Comparison of ENCODE assay signal across 24 mouse cellular contexts in the genomic region with DNA sequence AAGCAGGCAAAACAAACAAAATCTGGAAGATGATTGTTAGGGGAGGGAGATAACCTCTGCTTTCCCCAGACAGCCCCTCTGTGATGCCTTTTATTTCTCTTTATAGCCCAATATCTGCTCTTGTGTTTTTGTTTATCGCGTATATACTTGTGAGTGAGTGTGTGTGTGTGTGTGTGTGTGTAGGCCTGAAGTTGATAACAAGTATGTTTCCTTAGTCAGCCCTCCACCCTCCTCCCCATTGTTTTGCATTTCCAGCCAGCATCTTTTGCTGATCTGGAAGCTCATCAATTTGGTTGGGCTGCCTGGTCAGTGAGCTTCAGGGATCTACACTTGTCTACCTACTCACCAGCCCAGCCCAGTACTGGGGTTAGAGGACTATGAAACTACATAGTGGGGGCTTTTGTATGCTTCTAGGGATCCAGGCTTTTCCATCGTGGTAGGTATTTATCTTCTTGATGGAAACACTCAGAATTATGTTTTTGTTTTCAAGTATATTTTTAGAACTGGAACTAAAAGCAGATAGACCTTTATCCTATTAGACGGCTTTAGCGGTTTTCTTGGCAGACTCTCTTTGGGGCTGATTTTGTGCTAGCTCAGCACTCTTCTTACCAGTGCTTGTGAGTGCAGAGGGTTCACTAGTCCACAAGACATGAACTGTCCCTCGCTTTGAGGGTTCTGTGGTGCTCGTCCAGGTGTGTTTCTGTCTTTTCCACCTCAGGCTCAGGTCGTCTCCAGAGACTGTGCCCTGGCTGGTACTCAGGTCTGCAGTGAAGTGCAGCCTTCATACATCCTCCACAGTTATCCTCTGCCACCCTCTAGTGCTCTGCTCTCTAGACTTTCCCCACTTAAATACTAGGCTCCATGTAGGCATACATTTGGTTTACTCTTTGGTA. TPM values are rescaled to one million over a fixed set of nuclear protein-coding genes. Genes with fewer than 3 reads are reported as not detected.
DNase-seq lines count a peak whose midpoint lies in the region; ATAC-seq and TF ChIP-seq lines count a peak whose summit lies in the region.
"Had no signal": no experiment of that assay in that cellular context is flagged by ENCODE, and none has a peak within 500 bp of the region (broad histone marks: within the 10 kb centered on the region; RNA-seq: fewer than 3 reads in every experiment).

No protein-coding gene starts in this region.

- no peak for TF ChIP-seq CTCF in kidney, adult 2 months (conservative IDR thresholded peaks at IDR 0.05; ENCODE audit: insufficient read depth, insufficient read length, low read depth, low read length)
- TF ChIP-seq CTCF in MEL (IDR thresholded peaks at IDR 0.05 in 2 of 3, conservative IDR thresholded peaks at IDR 0.05 in 1 of 3; ENCODE audit: control insufficient read depth in 1 of 3, insufficient read depth in 1 of 3, low read depth in 2 of 3, low read length in 3 of 3, poor library complexity in 1 of 3, severe bottlenecking in 1 of 3), result no peak

- H3K9me3 ChIP-seq in midbrain, embryonic 11.5 days (ENCODE audit: control insufficient read depth, low read length), result no peaks in the 10 kb centered on the region
- H3K9me3 ChIP-seq in midbrain, embryonic 10.5 days (replicated peaks), result no peaks in the 10 kb centered on the region
- no peaks in the 10 kb centered on the region for H3K9me3 ChIP-seq in MEL (replicated peaks; ENCODE audit: insufficient read depth, low read length)
- H3K9me3 ChIP-seq: embryonic facial prominence, embryonic 13.5 days; forebrain, embryonic 12.5 days; heart, embryonic 12.5 days; hindbrain, embryonic 10.5 days had no signal

- H3K79me2 ChIP-seq in MEL (ENCODE audit: control insufficient read depth, insufficient read depth, low read length, poor library complexity), result no peaks in the 10 kb centered on the region

- H3K27me3 ChIP-seq in kidney, adult 2 months (replicated peaks; ENCODE audit: control insufficient read depth, insufficient read depth, low read length), result no peaks in the 10 kb centered on the region
- H3K27me3 ChIP-seq in midbrain, embryonic 11.5 days (ENCODE audit: control insufficient read depth, insufficient read depth, low read length), result no peaks in the 10 kb centered on the region
- no peaks in the 10 kb centered on the region for H3K27me3 ChIP-seq in midbrain, embryonic 10.5 days (ENCODE audit: low read depth, poor library complexity, severe bottlenecking)
- no peaks in the 10 kb centered on the region for H3K27me3 ChIP-seq in MEL (ENCODE audit: control insufficient read depth in 1 of 2, insufficient read depth in 2 of 2, low read length in 2 of 2)
- H3K27me3 ChIP-seq: embryonic facial prominence, embryonic 13.5 days; forebrain, embryonic 12.5 days; heart, embryonic 12.5 days; Patski had no signal

- peaks cover 7% of the 10 kb centered on the region for H3K36me3 ChIP-seq in kidney, adult 2 months (ENCODE audit: control insufficient read depth, insufficient read depth, low read length)
- peaks cover 4% of the 10 kb centered on the region; the same call in 1 of the 2 replicates for H3K36me3 ChIP-seq in midbrain, embryonic 11.5 days (ENCODE audit: control insufficient read depth, insufficient read depth, low read length)
- peaks cover 87% of the 10 kb centered on the region for H3K36me3 ChIP-seq in midbrain, embryonic 10.5 days
- peaks cover 11 to 14% of the 10 kb centered on the region in 2 experiments for H3K36me3 ChIP-seq in MEL (ENCODE audit: control insufficient read depth in 1 of 2, insufficient read depth in 2 of 2, low read length in 2 of 2)

- peak overlapping the region; percentile 41; the same call in 1 of the 2 replicates for H3K27ac ChIP-seq in kidney, adult 2 months (ENCODE audit: insufficient read depth, low read depth, low read length)
- no peak overlapping the region for H3K27ac ChIP-seq in midbrain, embryonic 11.5 days (ENCODE audit: low read depth, low read length)
- H3K27ac ChIP-seq in midbrain, embryonic 10.5 days (replicated peaks), result no peak overlapping the region
- no peak overlapping the region for H3K27ac ChIP-seq in MEL (ENCODE audit: control insufficient read depth, low read depth, low read length)
- H3K27ac ChIP-seq: embryonic facial prominence, embryonic 13.5 days; forebrain, embryonic 12.5 days; gastrocnemius, adult 2 months; hindbrain, embryonic 10.5 days had no signal

- 61% methylated on average over 8 of the region's 8 CpGs for WGBS in kidney, adult 2 months
- 92% methylated on average over 8 of the region's 8 CpGs for WGBS in midbrain, embryonic 11.5 days
- WGBS in midbrain, embryonic 10.5 days, result 91% methylated on average over 8 of the region's 8 CpGs

- H3K4me3 ChIP-seq in kidney, adult 2 months (ENCODE audit: insufficient read depth, low read depth, low read length), result no peak overlapping the region
- no peak overlapping the region for H3K4me3 ChIP-seq in midbrain, embryonic 11.5 days (ENCODE audit: low read depth, low read length)
- H3K4me3 ChIP-seq in midbrain, embryonic 10.5 days, result no peak overlapping the region
- H3K4me3 ChIP-seq in MEL (ENCODE audit: control insufficient read depth in 1 of 2, insufficient read depth in 1 of 2, low read depth in 2 of 2, low read length in 2 of 2), result no peak overlapping the region
- H3K4me3 ChIP-seq: embryonic facial prominence, embryonic 13.5 days; forebrain, embryonic 12.5 days; gastrocnemius, adult 2 months; heart, embryonic 12.5 days; hindbrain, embryonic 10.5 days had no signal

- no peak for TF ChIP-seq POLR2A in kidney, adult 2 months (IDR thresholded peaks at IDR 0.05; ENCODE audit: low read depth, low read length)
- TF ChIP-seq POLR2A in MEL (IDR thresholded peaks at IDR 0.05; ENCODE audit: control insufficient read depth in 1 of 2, insufficient read depth in 1 of 2, low read depth in 1 of 2, low read length in 2 of 2, poor library complexity in 1 of 2), result no peak

- DNase-seq in kidney, adult 2 months, result peak; percentile 73
- DNase-seq in kidney, postnatal 4 days, result no peak
- peak; percentile 64 for DNase-seq in midbrain, embryonic 11.5 days (ENCODE audit: low spot score, missing footprints)
- no peak for DNase-seq in midbrain, embryonic 10.5 days (ENCODE audit: low spot score)
- DNase-seq in MEL (ENCODE audit: low read depth, low spot score), result no peak
- DNase-seq in kidney, postnatal 25 days, result peak; percentile 15 to 53
- DNase-seq in urinary bladder, postnatal 36 days (ENCODE audit: low spot score in 2 of 2), result no peak
- no peak for DNase-seq in urinary bladder, adult 2 months (ENCODE audit: low spot score)
- DNase-seq: adrenal gland, adult 2 months; adrenal gland, postnatal 25 days; B cell, adult 2 months; cerebellum, adult 18-20 months; cerebellum, adult 9-11 months; cerebellum, postnatal 36 days; gastrocnemius, adult 2 months; gastrocnemius, postnatal 25 days had no signal

- no peak for TF ChIP-seq EP300 in MEL (IDR thresholded peaks at IDR 0.05; ENCODE audit: low read depth in 1 of 2, low read length in 2 of 2)

- H3K4me1 ChIP-seq in kidney, adult 2 months (ENCODE audit: control insufficient read depth, insufficient read depth, low read length), result 0 out of 2 replicates have a peak, but pooled peaks cover 3% of the 10 kb centered on the region
- no peaks in the 10 kb centered on the region for H3K4me1 ChIP-seq in midbrain, embryonic 11.5 days (ENCODE audit: control insufficient read depth, insufficient read depth, low read length)
- no peaks in the 10 kb centered on the region for H3K4me1 ChIP-seq in midbrain, embryonic 10.5 days
- peaks cover 2 to 8% of the 10 kb centered on the region in 2 experiments; a peak in 3 of 4 replicates for H3K4me1 ChIP-seq in MEL (ENCODE audit: control insufficient read depth in 1 of 2, insufficient read depth in 2 of 2, low read length in 2 of 2)
- H3K4me1 ChIP-seq: embryonic facial prominence, embryonic 13.5 days; forebrain, embryonic 12.5 days; heart, embryonic 12.5 days; hindbrain, embryonic 10.5 days had no signal

- no peak overlapping the region for H3K4me2 ChIP-seq in midbrain, embryonic 11.5 days
- H3K4me2 ChIP-seq: embryonic facial prominence, embryonic 13.5 days; forebrain, embryonic 12.5 days; heart, embryonic 12.5 days had no signal

- no peak for ATAC-seq in midbrain, embryonic 11.5 days (ENCODE audit: low FRiP score)
- ATAC-seq: activated CD4-positive, CD25-positive, alpha-beta regulatory T cell, adult 4 months; CD4-positive, CD25-positive, alpha-beta regulatory T cell, adult 4 months; forebrain, embryonic 16.5 days; Patski had no signal

- no peak for TF ChIP-seq RAD21 in MEL (IDR thresholded peaks at IDR 0.05; ENCODE audit: low read depth, low read length)

- no peak overlapping the region for H3K9ac ChIP-seq in midbrain, embryonic 11.5 days (ENCODE audit: low read length)
- H3K9ac ChIP-seq in MEL (ENCODE audit: control insufficient read depth, low read depth, low read length, poor library complexity, severe bottlenecking), result no peak overlapping the region
- H3K9ac ChIP-seq: embryonic facial prominence, embryonic 13.5 days; forebrain, embryonic 12.5 days; heart, embryonic 12.5 days had no signal

TF ChIP-seq in MEL, 35 proteins besides CTCF, POLR2A, EP300 and RAD21:
- TF ChIP-seq MAFK (IDR thresholded peaks at IDR 0.05; ENCODE audit: borderline replicate concordance, low read depth, low read length) (0 out of 2 replicates have a peak, but pooled peaks have one; percentile 50), HCFC1 (IDR thresholded peaks at IDR 0.05; ENCODE audit: low read depth, low read length) (no peak)

RNA-seq across cellular contexts. Expression of gene Smc6, which starts 41.3 kb away (rescaled TPM):
- 7.6 and 10.8 TPM in 2 replicates for polyA plus RNA-seq in kidney, adult 2 months (2012; rRNA removed)
- polyA plus RNA-seq in midbrain, embryonic 11.5 days (2014; fragmentation: Nextera tagmentation; extraction: Ambion mirVana), result 134 and 143 TPM in 2 replicates
- 130 TPM in 2 replicates for polyA plus RNA-seq in midbrain, embryonic 10.5 days (2016; fragmentation: Nextera tagmentation; extraction: Ambion mirVana)
- total RNA-seq in MEL (2012; rRNA removed), result 46.7 and 54.7 TPM in 2 replicates
- 100 to 1,000 TPM in 1 of 2 experiments, 10 to 100 TPM in 1; 63.3 to 170 TPM for polyA plus RNA-seq in MEL (2012; ENCODE audit: insufficient read depth in 1 of 2, insufficient read length in 2 of 2, low read depth in 1 of 2, low replicate concordance in 2 of 2, missing spikeins in 1 of 2)
- 40.1 and 41.7 TPM in 2 replicates for polyA plus RNA-seq in urinary bladder, adult 2 months (2012; rRNA removed)

RNA-seq across cellular contexts. Expression of gene Gen1, which starts 41.4 kb away (rescaled TPM):
- 0.15 and 0.19 TPM in 2 replicates for polyA plus RNA-seq in kidney, adult 2 months (2012; rRNA removed)
- polyA plus RNA-seq in midbrain, embryonic 11.5 days (2014; fragmentation: Nextera tagmentation; extraction: Ambion mirVana), result 14.2 and 20.1 TPM in 2 replicates
- 15.3 and 17.9 TPM in 2 replicates for polyA plus RNA-seq in midbrain, embryonic 10.5 days (2016; fragmentation: Nextera tagmentation; extraction: Ambion mirVana)
- 11.9 and 15.0 TPM in 2 replicates for total RNA-seq in MEL (2012; rRNA removed)
- 10 to 100 TPM in 1 of 2 experiments, not detected in 1; 10.7 TPM for polyA plus RNA-seq in MEL (2012; ENCODE audit: insufficient read depth in 1 of 2, insufficient read length in 2 of 2, low read depth in 1 of 2, low replicate concordance in 2 of 2, missing spikeins in 1 of 2)
- 0.52 and 0.77 TPM in 2 replicates for polyA plus RNA-seq in urinary bladder, adult 2 months (2012; rRNA removed)
- polyA plus RNA-seq: adrenal gland, adult 2 months had no signal

Comparison
In these comparisons a context has a peak if more than half of its experiments do, and no peak if none do; other contexts are left out.
1. DNase-seq: peak in kidney, adult 2 months (single experiment), midbrain, embryonic 11.5 days (single experiment) and kidney, postnatal 25 days (2 of 2); none in kidney, postnatal 4 days (0 of 2), midbrain, embryonic 10.5 days (single experiment), MEL (single experiment), urinary bladder, postnatal 36 days (0 of 2) and urinary bladder, adult 2 months (single experiment).